Mouse (Mus musculus) testis, postnatal 14 days (tissue): ENCODE measurements around the gene Psma5.

Experiments
- DNase-seq: peaks from one replicate; pipeline ENCODE4 v3.0.0; 2021; ENCODE audit warnings: low spot score

The Psma5 gene

GRCm38 (mm10) chr3:108282401-108283240, 25.9 kb downstream of the Psma5 start:
- DNase-seq, result no peak

GRCm38 (mm10) chr3:108283241-108283561, 26.5 kb downstream of the Psma5 start:
- DNase-seq, result no peak

- peak; percentile 89 for DNase-seq
These were observed 27.3 kb downstream of the Psma5 start, which contains the start of gene Sort1 for GRCm38 (mm10) chr3:108283781-108284601. Gene Sort1, plus strand, starts transcription at chr3:108284082.

GRCm38 (mm10) chr3:108285078-108285711, 28.5 kb downstream of the Psma5 start:
- no peak for DNase-seq

- DNase-seq, result no peak
These were observed 30.1 kb downstream of the Psma5 start for GRCm38 (mm10) chr3:108286671-108287439.

GRCm38 (mm10) chr3:108287811-108288805, 31.4 kb downstream of the Psma5 start:
- DNase-seq, result no peak

GRCm38 (mm10) chr3:108289311-108290130, 32.8 kb downstream of the Psma5 start:
- no peak for DNase-seq

- DNase-seq, result no peak
These were observed 34.5 kb downstream of the Psma5 start for GRCm38 (mm10) chr3:108291036-108291799.

- peak; percentile 57 for DNase-seq
These were observed 37.7 kb downstream of the Psma5 start for GRCm38 (mm10) chr3:108294398-108294797.

GRCm38 (mm10) chr3:108295379-108296219, 38.9 kb downstream of the Psma5 start:
- peak; percentile 84 for DNase-seq

- DNase-seq, result peak; percentile 27
These were observed 39.7 kb downstream of the Psma5 start for GRCm38 (mm10) chr3:108296220-108297049.

- DNase-seq, result no peak
These were observed 40.3 kb downstream of the Psma5 start for GRCm38 (mm10) chr3:108297050-108297419.

GRCm38 (mm10) chr3:108297603-108298553, 41.2 kb downstream of the Psma5 start:
- no peak for DNase-seq

GRCm38 (mm10) chr3:108300455-108301030, 43.8 kb downstream of the Psma5 start:
- DNase-seq, result no peak

- no peak for DNase-seq
These were observed 47.0 kb downstream of the Psma5 start for GRCm38 (mm10) chr3:108303683-108304082.

GRCm38 (mm10) chr3:108304747-108305146, 48.0 kb downstream of the Psma5 start:
- no peak for DNase-seq
